Mouse (Mus musculus): Measurements from ENCODE around the gene Tmem53. TPM values are rescaled to one million over a fixed set of nuclear protein-coding genes. Genes with fewer than 3 reads are reported as not detected.

Tmem53 gene
- polyA plus RNA-seq (2012; rRNA removed; ENCODE audit: low replicate concordance) = 76.0 and 76.7 TPM in 2 replicates

DNA sequence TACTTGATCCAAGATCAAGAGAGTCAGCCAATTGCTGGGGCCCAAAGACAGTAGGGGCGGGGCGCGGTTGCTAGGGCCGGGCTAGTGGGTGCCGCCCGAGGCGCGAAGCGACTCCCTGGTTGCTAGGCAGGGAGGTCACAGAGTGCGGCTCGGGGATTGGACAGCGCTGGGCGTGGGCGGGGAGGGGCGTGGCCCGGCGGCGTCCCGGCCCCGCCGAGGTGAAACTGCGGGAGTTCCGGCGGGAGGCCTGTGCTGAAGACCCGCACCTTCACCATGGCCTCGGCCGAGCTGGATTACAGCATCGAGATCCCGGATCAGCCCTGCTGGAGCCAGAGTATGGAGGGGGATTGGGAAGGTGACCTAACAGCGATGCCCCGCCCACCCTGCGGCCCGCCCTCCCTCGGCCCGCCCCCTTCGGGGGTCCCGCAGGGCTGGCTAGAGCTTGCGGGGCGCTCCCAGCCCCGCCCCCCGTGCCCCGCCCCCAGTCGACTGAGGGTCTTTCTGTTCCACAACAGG lies at the start of gene Tmem53, which contains the start of gene Armh1:
Gene Tmem53 (plus strand): TSS at position 151 of the 516 bp plus-strand sequence.
Gene Armh1 (minus strand): TSS at position 325 of the 516 bp plus-strand sequence.

Other genes starting within 250 kb of the Tmem53 start
- 4.5 and 12.2 TPM in 2 replicates for gene Eif2b3, start 232.5 kb upstream of the Tmem53 start, polyA plus RNA-seq (2012; rRNA removed; ENCODE audit: low replicate concordance)
- gene Ptch2, start 155.9 kb upstream of the Tmem53 start, polyA plus RNA-seq (2012; rRNA removed; ENCODE audit: low replicate concordance) = 18.6 and 27.1 TPM in 2 replicates
- 13.6 and 23.0 TPM in 2 replicates for gene Btbd19, start 126.2 kb upstream of the Tmem53 start, polyA plus RNA-seq (2012; rRNA removed; ENCODE audit: low replicate concordance)
- 0.24 and 0.92 TPM in 2 replicates for gene Tctex1d4, start 125.2 kb upstream of the Tmem53 start, polyA plus RNA-seq (2012; rRNA removed; ENCODE audit: low replicate concordance)
- gene Plk3, start 118.0 kb upstream of the Tmem53 start, polyA plus RNA-seq (2012; rRNA removed; ENCODE audit: low replicate concordance) = 11.7 and 15.2 TPM in 2 replicates
- 496 TPM in 2 replicates for gene Rps8, start 95.7 kb upstream of the Tmem53 start, polyA plus RNA-seq (2012; rRNA removed; ENCODE audit: low replicate concordance)
- 0.75 and 0.90 TPM in 2 replicates for gene Kif2c, start 69.3 kb upstream of the Tmem53 start, polyA plus RNA-seq (2012; rRNA removed; ENCODE audit: low replicate concordance)
- 0.41 and 0.47 TPM in 2 replicates for gene Armh1, start 174 bp downstream of the Tmem53 start, polyA plus RNA-seq (2012; rRNA removed; ENCODE audit: low replicate concordance)
- 84.7 and 88.7 TPM in 2 replicates for gene Rnf220, start 245.1 kb downstream of the Tmem53 start, polyA plus RNA-seq (2012; rRNA removed; ENCODE audit: low replicate concordance)

All from mammary gland, adult 2 months (tissue).